Mouse (Mus musculus): ENCODE measurements at regions not wholly inside any gene's neighbourhood (a gene's known extent, or its start where the extent isn't known, plus 50 kb on each side); places are given as distances from the start of the nearest gene placed in this dataset.

DNA sequence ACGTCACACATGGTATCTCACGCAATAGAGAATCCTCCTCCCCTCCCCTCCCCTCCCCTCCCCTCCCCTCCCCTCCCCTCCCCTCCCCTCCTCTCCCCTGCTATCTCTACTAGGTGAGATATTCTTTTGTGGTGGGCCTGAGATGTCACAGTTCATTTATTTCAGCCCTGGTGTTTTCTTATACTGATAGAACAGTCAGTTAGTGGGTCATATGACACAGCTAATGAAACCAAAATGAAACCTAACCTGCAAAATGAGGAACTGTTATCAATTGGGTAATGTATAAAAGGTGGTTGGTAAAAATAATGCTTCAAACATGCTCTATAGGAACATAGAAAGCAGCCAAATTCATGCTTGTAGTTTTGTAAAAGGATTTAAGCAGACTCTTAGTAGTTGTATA lies 174.5 kb upstream of the Syt1 start:
- no peak for DNase-seq (ENCODE audit: low read depth, low spot score)

DNA sequence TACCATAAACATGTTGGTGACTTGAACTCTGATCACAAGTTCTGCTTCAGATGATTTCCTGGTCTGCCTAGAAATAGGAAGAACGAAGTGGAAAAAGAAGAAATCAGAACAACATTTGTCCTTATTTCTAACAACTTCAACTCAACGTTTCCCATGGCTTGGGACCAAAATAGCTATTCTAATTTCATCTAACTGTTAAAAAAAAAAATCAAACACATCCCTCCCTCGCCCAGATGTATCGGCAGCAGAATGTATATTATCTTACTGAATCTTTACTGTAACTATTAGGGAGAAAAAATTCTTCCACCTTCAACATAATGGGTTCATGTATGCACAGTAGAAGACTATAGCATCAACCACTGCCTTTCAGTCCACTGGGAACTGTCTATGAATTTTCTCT lies 169.7 kb upstream of the Syt1 start:
- no peak for DNase-seq (ENCODE audit: low read depth, low spot score)

GRCm38 (mm10) chr10:109160730-109161129 lies 149.9 kb upstream of the Syt1 start:
- DNase-seq (ENCODE audit: low read depth, low spot score): no peak

- DNase-seq (ENCODE audit: low read depth, low spot score): no peak
These were observed 145.0 kb upstream of the Syt1 start for GRCm38 (mm10) chr10:109155768-109156167.

DNA sequence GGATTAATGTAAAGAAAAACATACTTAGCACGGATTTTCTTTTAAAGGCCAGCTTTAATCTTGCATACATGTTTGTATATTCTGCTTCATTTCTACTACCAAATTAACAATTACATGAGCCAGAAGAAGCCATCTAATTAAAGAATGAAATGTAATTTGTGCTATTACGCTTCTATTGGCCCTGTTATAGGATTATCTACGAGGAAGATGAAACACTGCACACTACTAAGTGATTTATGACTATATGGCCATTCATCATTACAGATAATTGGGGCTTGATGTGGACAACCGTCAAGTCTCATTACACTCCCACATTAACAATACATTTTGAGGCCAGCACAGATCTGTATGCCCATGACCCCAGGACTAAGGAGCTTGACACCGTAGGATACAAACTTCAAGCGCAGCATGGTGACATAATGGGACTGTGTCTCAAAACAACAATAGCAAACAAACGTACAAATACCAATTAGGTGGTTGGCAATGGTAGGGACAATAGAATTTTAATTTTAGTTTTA lies 129.7 kb upstream of the Syt1 start:
- no peak for DNase-seq (ENCODE audit: low read depth, low spot score)

DNA sequence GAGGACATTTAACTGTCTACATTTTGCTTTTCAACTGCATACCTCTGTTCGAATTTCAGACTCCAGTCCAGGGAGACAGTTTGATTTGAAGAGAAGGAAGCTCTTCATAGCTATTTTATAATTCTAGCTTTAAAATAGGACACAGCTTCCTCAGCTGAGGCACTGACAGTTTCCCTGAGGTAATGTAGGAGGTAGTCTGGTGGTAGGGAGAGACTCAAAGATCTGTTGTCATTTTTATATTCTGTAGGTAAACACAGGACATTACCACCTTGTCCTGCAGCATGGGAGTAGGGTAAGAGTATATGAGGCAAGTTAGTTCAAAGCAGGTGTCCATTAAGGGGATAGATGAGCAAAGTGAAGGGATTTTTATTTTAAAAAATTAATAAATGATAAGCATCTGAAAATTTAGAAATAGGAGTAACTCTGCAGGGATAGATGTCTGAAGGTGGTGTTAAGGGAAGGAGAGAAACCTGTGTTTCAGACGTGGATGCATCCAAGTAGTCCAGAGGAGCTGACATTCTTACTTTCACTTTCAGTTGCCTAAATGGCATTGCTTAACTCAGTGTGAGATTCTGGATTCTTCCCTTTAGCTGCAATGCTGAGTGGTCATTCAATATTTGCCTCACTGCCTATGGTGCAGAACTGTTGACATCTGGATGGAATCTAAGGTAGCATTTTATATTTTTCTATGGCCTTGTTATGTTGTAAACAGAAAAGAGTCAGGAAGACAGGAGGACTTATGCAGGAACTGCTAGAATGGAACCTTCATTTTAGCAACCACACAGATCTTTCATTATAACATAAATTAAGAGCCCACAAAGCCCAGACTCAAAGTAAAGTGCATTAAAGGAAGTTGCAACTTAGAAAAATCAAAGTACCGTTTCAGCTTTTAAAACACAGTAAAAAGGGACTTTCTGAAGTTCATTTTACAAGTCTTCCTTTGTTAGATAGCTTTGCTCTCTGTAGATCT lies 126.3 kb upstream of the Syt1 start:
- DNase-seq (ENCODE audit: low read depth, low spot score): no peak

- DNase-seq (ENCODE audit: low read depth, low spot score): no peak
These were observed 123.7 kb upstream of the Syt1 start for GRCm38 (mm10) chr10:109134521-109134920.

- no peak for DNase-seq (ENCODE audit: low read depth, low spot score)
These were observed 121.3 kb upstream of the Syt1 start for GRCm38 (mm10) chr10:109132091-109132573.

DNA sequence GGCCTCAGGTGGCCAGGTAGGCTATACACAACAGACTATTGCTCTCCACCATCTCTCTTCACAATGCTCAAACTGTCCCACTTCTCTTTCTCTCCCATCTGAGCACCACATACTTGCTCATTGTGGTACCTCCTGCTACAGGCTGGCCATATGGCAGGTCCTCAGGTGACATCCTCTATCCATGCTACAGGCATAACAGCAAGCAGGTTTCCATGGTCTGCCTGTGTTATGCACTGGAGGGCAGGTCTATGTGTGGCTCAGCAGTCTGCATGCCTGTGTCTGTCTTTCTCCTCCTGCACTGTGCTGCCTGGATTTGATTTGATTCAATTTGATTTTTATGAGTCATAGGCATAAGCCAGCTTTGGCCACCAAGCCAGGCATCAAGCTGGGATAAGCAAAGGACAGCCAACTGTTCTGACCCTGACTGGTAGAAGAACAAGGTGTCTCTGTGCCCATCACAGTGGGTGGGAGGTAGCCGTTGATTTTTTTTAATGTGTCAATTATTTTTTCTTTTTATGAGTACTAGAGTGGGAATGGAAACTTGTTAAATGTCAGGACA lies 118.8 kb upstream of the Syt1 start:
- no peak for DNase-seq (ENCODE audit: low read depth, low spot score)

DNA sequence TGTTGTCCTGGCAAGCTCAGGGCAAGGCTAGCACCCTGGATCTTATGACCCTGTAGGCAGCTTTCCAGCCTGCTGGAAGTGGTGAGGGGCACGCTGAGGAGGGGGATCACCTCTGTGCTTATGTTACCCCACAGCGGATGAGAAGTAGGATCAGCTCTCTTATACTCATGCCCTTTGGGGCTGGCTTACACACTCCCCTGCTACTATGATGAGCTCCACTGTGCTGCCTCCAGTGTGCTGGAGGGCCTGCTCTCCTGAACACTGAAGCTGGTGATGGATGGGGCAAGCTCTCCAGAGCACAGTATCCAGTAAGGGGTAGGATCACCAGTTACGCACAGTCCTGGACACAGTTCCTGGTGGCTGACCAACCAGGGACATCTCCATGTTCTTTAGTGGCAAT lies 118.3 kb upstream of the Syt1 start:
- DNase-seq (ENCODE audit: low read depth, low spot score): no peak

DNA sequence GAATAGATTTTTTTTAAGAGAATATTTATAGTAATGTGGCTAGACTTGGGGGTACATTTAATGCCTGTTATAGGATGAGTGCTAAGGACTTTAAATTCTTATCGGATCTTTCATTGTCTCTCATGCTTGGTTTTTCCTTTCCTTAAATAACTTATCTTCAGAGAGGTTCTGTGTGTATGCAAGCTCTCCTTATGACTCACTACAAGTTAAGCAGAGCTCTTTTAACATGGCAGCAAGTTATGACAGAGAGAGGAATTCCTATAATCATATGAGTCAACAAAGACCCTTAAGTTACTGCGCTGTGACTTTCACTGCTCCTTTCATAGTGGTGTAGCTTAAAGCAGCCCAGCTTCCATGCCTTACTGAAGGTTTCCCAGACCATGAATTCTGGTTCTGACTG lies 115.9 kb upstream of the Syt1 start:
- no peak for DNase-seq (ENCODE audit: low read depth, low spot score)

DNA sequence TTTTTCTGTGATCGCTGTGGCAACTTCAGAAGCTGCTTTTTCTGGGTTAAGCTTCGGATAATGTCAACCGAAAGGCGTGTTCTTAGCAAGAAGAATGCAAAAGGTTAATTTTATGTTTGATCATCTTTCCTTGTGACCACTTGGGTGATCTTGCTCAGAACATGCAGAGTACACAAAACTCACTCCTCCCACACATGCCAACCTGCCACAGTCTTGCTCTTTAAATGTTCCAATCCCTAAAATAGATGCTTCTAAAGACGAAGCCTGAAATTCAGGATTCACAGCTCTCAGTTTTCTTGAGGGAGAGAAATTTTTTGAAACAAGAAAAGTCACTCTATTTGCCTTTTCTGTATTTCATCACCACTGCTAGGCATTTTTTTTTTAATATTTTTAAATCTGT lies 106.4 kb upstream of the Syt1 start:
- no peak for DNase-seq (ENCODE audit: low read depth, low spot score)

- no peak for DNase-seq (ENCODE audit: low read depth, low spot score)
These were observed 104.3 kb upstream of the Syt1 start for GRCm38 (mm10) chr10:109115013-109115627.

GRCm38 (mm10) chr10:109105781-109106180 lies 95.0 kb upstream of the Syt1 start:
- DNase-seq (ENCODE audit: low read depth, low spot score): no peak

GRCm38 (mm10) chr10:109092219-109092618 lies 81.4 kb upstream of the Syt1 start:
- no peak for DNase-seq (ENCODE audit: low read depth, low spot score)

- DNase-seq (ENCODE audit: low read depth, low spot score): no peak
These were observed 69.0 kb upstream of the Syt1 start for GRCm38 (mm10) chr10:109079773-109080172.

DNA sequence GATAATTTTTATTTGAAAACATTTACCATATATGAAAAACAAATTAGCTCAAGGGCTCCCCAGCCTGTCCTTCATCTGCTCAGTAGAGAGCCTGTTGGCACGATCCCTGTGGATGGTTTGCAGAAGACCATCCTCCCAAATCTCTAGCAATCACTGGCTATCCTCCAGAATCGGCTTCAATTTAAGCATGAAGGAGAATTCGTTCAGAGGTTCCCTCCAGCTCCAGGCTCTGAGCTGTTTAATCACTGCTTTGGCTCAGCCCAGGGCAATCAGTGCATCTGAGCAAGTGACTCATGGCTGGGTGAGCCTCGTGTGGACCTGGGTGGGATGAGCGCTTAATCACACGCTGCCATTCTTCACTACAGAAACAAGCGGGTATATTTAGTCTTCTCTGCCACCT lies 63.4 kb upstream of the Syt1 start:
- peak; percentile 9 for DNase-seq (ENCODE audit: low read depth, low spot score)

Data from retina, adult 2 months (tissue).